Mouse (Mus musculus) CH12.LX (cell line): ENCODE measurements at regions not wholly inside any gene's neighbourhood (a gene's known extent, or its start where the extent isn't known, plus 50 kb on each side); places are given as distances from the start of the nearest gene placed in this dataset.

ENCODE experiments used
- DNase-seq: peaks from one replicate; pipeline ENCODE4 v3.0.0-alpha.2; 2013; ENCODE audit errors: extremely low read depth
- H3K27ac ChIP-seq: 2 replicates; pipeline ENCODE4 v1.5.1; 2012; ENCODE audit warnings: low read depth, mild to moderate bottlenecking, control low read depth, moderate library complexity; ENCODE audit not compliant: insufficient read depth
- H3K27me3 ChIP-seq: replicated peaks from 2 replicates; pipeline ENCODE3; 2012; ENCODE audit warnings: inconsistent platforms
- H3K36me3 ChIP-seq, 2 experiments: replicated peaks in 1 of 2; 2 replicates each; pipeline versions ENCODE3 to v1.6.1; 2012; ENCODE audit warnings: inconsistent platforms in 1 of 2, low read length in 1 of 2, mild to moderate bottlenecking in 1 of 2, mixed read lengths in 1 of 2, moderate library complexity in 1 of 2; ENCODE audit not compliant: control insufficient read depth in 1 of 2, insufficient read depth in 1 of 2
- H3K4me1 ChIP-seq, 2 experiments: 2 replicates each; pipeline ENCODE4 v1.6.1; 2012; ENCODE audit warnings: inconsistent platforms in 1 of 2, moderate library complexity in 1 of 2; ENCODE audit not compliant: insufficient read depth in 2 of 2, control insufficient read depth in 1 of 2
- H3K4me2 ChIP-seq: 2 replicates; pipeline ENCODE4 v1.6.1; 2012; ENCODE audit warnings: low read depth, mild to moderate bottlenecking, control low read depth; ENCODE audit not compliant: poor library complexity, insufficient read depth, severe bottlenecking
- H3K4me3 ChIP-seq, 3 experiments: fragments of 150-350 bp in 1 of 3; sonication (generic) in 1 of 3; replicated peaks in 1 of 3; 2 replicates each; pipeline versions ENCODE3 to v1.5.1; 2011 to 2012; ENCODE audit warnings: low read depth in 2 of 3, low read length in 2 of 3, mild to moderate bottlenecking in 2 of 3, moderate library complexity in 2 of 3, control low read depth in 1 of 3, improper control_type of control experiment in 1 of 3, inconsistent platforms in 1 of 3, mixed read lengths in 1 of 3; ENCODE audit not compliant: poor library complexity in 1 of 3
- H3K79me2 ChIP-seq: replicated peaks from 2 replicates; pipeline ENCODE4 v1.6.1; 2012; ENCODE audit warnings: mild to moderate bottlenecking, moderate library complexity; ENCODE audit not compliant: control insufficient read depth, poor library complexity, insufficient read depth, severe bottlenecking; ENCODE audit errors: extremely low read depth
- H3K9ac ChIP-seq: 2 replicates; pipeline ENCODE4 v1.6.1; 2012; ENCODE audit warnings: low read depth, mild to moderate bottlenecking, control low read depth, moderate library complexity; ENCODE audit not compliant: insufficient read depth
- H3K9me3 ChIP-seq: replicated peaks from 2 replicates; pipeline ENCODE3; 2012; ENCODE audit warnings: low read length, inconsistent platforms, mixed read lengths
- BHLHE40 ChIP-seq: IDR thresholded peaks from 2 replicates; pipeline ENCODE4 v1.6.1; 2011; ENCODE audit warnings: mild to moderate bottlenecking, low read depth, low read length, improper control_type of control experiment
- CHD1 ChIP-seq: IDR thresholded peaks from 2 replicates; pipeline ENCODE4 v1.6.1; 2012; ENCODE audit warnings: low read depth, low read length, improper control_type of control experiment, inconsistent platforms
- CHD2 ChIP-seq: IDR thresholded peaks from 2 replicates; pipeline ENCODE4 v1.6.1; 2011; ENCODE audit warnings: low read length, improper control_type of control experiment
- CTCF ChIP-seq, 2 experiments: IDR thresholded peaks in 1 of 2; conservative IDR thresholded peaks in 1 of 2; 2 replicates each; pipeline ENCODE4 v1.5.1; 2011 to 2012; ENCODE audit warnings: low read depth in 2 of 2, low read length in 2 of 2, improper control_type of control experiment in 1 of 2, inconsistent platforms in 1 of 2, mild to moderate bottlenecking in 1 of 2, moderate library complexity in 1 of 2
- E2F4 ChIP-seq: IDR thresholded peaks from 2 replicates; pipeline ENCODE4 v1.6.1; 2011; ENCODE audit warnings: low read depth, low read length, improper control_type of control experiment; ENCODE audit not compliant: insufficient replicate concordance
- ELF1 ChIP-seq: IDR thresholded peaks from 2 replicates; pipeline ENCODE4 v1.6.1; 2014; ENCODE audit warnings: low read depth, mild to moderate bottlenecking, inconsistent platforms, low read length, improper control_type of control experiment
- ETS1 ChIP-seq: conservative IDR thresholded peaks from 2 replicates; pipeline ENCODE4 v1.6.1; 2012; ENCODE audit warnings: low read depth, mild to moderate bottlenecking, inconsistent platforms, low read length, improper control_type of control experiment, moderate library complexity
- HCFC1 ChIP-seq: IDR thresholded peaks from 2 replicates; pipeline ENCODE4 v1.6.1; 2012; ENCODE audit warnings: low read depth, mild to moderate bottlenecking, inconsistent platforms, low read length, improper control_type of control experiment
- IRF4 ChIP-seq: IDR thresholded peaks from 2 replicates; pipeline ENCODE4 v1.6.1; 2014; ENCODE audit warnings: low read depth, mild to moderate bottlenecking, inconsistent platforms, low read length, improper control_type of control experiment
- JUND ChIP-seq: conservative IDR thresholded peaks from 2 replicates; pipeline ENCODE4 v1.6.1; 2011; ENCODE audit warnings: low read depth, low read length, improper control_type of control experiment
- KAT2A ChIP-seq: IDR thresholded peaks from 2 replicates; pipeline ENCODE4 v1.6.1; 2012; ENCODE audit warnings: low read length, improper control_type of control experiment, inconsistent platforms; ENCODE audit not compliant: insufficient replicate concordance
- MAFK ChIP-seq: IDR thresholded peaks from 2 replicates; pipeline ENCODE4 v1.6.1; 2011; ENCODE audit warnings: low read length, improper control_type of control experiment; ENCODE audit not compliant: insufficient replicate concordance
- MAX ChIP-seq: IDR thresholded peaks from 2 replicates; pipeline ENCODE4 v1.6.1; 2011; ENCODE audit warnings: low read length, improper control_type of control experiment
- MAZ ChIP-seq: IDR thresholded peaks from 2 replicates; pipeline ENCODE4 v1.6.1; 2012; ENCODE audit warnings: low read depth, mild to moderate bottlenecking, inconsistent platforms, low read length, improper control_type of control experiment, moderate library complexity
- MXI1 ChIP-seq: IDR thresholded peaks from 2 replicates; pipeline ENCODE4 v1.6.1; 2011; ENCODE audit warnings: mild to moderate bottlenecking, low read depth, low read length, improper control_type of control experiment
- MYC ChIP-seq: IDR thresholded peaks from 2 replicates; pipeline ENCODE4 v1.6.1; 2011; ENCODE audit warnings: low read depth, mild to moderate bottlenecking, improper control_type of control experiment, low read length
- NELFE ChIP-seq: IDR thresholded peaks from 2 replicates; pipeline ENCODE4 v1.6.1; 2011; ENCODE audit warnings: low read depth, low read length, improper control_type of control experiment
- NRF1 ChIP-seq: IDR thresholded peaks from 2 replicates; pipeline ENCODE4 v1.6.1; 2014; ENCODE audit warnings: low read depth, mild to moderate bottlenecking, inconsistent platforms, low read length, improper control_type of control experiment, moderate library complexity
- RAD21 ChIP-seq: IDR thresholded peaks from 2 replicates; pipeline ENCODE4 v1.6.1; 2011; ENCODE audit warnings: low read depth, mild to moderate bottlenecking, low read length, improper control_type of control experiment, moderate library complexity
- TCF12 ChIP-seq: IDR thresholded peaks from 2 replicates; pipeline ENCODE4 v1.6.1; 2014; ENCODE audit warnings: low read depth, mild to moderate bottlenecking, inconsistent platforms, low read length, improper control_type of control experiment
- USF1 ChIP-seq: IDR thresholded peaks from 2 replicates; pipeline ENCODE4 v1.6.1; 2014; ENCODE audit warnings: low read depth, mild to moderate bottlenecking, inconsistent platforms, low read length, improper control_type of control experiment
- USF2 ChIP-seq: conservative IDR thresholded peaks from 2 replicates; pipeline ENCODE4 v1.6.1; 2011; ENCODE audit warnings: low read depth, low read length, improper control_type of control experiment
- ZC3H11A ChIP-seq: IDR thresholded peaks from 2 replicates; pipeline ENCODE4 v1.6.1; 2012; ENCODE audit warnings: low read depth, mild to moderate bottlenecking, inconsistent platforms, low read length, improper control_type of control experiment
- ZNF384 ChIP-seq: IDR thresholded peaks from 2 replicates; pipeline ENCODE4 v1.6.1; 2012; ENCODE audit warnings: low read depth, low read length, improper control_type of control experiment, inconsistent platforms
- dilution Hi-C: fragments of 300-500 bp; cut with MboI; formaldehyde crosslinking; loops from 2 replicates; pipeline ENCODE4 v1.14.3; 2020; ENCODE audit warnings: low sequenced_read_pairs; ENCODE audit not compliant: extremely low pct_unique_long_range_greater_than_20kb, extremely low pct_ligation_motif_present
- in situ Hi-C: fragments of 300-500 bp; cut with MboI; formaldehyde crosslinking; loops from 3 replicates; pipeline ENCODE4 v1.14.3; 2019; ENCODE audit warnings: low sequenced_read_pairs, low pct_ligation_motif_present, low pct_unique_long_range_greater_than_20kb, mixed read lengths

- no peaks in the 10 kb centered on the region for H3K36me3 ChIP-seq
- H3K4me3 ChIP-seq = no peak overlapping the region
- no peak overlapping the region for H3K27ac ChIP-seq
- TF ChIP-seq JUND (no peak), BHLHE40 (no peak), MAZ (no peak), CHD1 (no peak), NELFE (no peak), KAT2A (no peak)
- in situ Hi-C loops (no loop called here), dilution Hi-C loops (no loop called here)
- no peaks in the 10 kb centered on the region for H3K27me3 ChIP-seq
- no peak overlapping the region for H3K9ac ChIP-seq
- H3K79me2 ChIP-seq = no peaks in the 10 kb centered on the region
- H3K4me2 ChIP-seq = no peak overlapping the region
- DNase-seq = no peak
- H3K4me1 ChIP-seq = no peaks in the 10 kb centered on the region
- H3K9me3 ChIP-seq = peaks cover 50% of the 10 kb centered on the region
These were observed 163.3 kb upstream of the Mpped2 start for GRCm38 (mm10) chr2:106529746-106530145.

DNA sequence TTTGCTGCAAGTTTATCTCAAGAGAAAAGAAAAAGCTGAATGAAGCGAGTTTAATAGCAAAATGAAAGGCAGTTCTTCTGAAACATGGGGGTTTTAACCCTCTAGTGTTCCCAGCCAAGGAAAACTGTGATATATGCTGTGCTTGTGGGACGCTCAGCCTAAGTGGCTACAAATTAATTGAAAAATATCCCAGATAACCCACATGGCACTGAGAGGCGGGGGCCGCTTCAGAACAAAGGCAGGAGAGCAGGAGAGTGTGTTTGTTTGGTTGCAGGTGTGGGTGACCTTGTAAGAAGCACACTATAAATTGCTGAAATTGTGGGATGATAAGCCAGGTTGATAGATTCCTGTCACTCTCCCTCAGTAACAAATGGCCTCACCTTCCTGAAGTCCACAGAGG is 154.7 kb upstream of the Mpped2 start:
- no peaks in the 10 kb centered on the region for H3K79me2 ChIP-seq
- H3K9ac ChIP-seq = no peak overlapping the region
- no peaks in the 10 kb centered on the region for H3K36me3 ChIP-seq
- no peak overlapping the region for H3K27ac ChIP-seq
- H3K4me2 ChIP-seq = no peak overlapping the region
- H3K27me3 ChIP-seq = no peaks in the 10 kb centered on the region
- TF ChIP-seq ELF1 = no peak
- TF ChIP-seq MYC = no peak
- TF ChIP-seq HCFC1 = no peak
- TF ChIP-seq KAT2A = no peak
- no peak for TF ChIP-seq CHD2
- TF ChIP-seq ETS1 = no peak
- no peak for TF ChIP-seq USF2
- TF ChIP-seq, all 38 proteins: peak for 0
- Histone ChIP-seq H3K4me3 (no peak overlapping the region), H3K9me3 (peaks cover 75% of the 10 kb centered on the region), H3K4me1 (no peaks in the 10 kb centered on the region)
- in situ Hi-C loops = no loop called here
- DNase-seq = no peak
- dilution Hi-C loops = no loop called here

DNA sequence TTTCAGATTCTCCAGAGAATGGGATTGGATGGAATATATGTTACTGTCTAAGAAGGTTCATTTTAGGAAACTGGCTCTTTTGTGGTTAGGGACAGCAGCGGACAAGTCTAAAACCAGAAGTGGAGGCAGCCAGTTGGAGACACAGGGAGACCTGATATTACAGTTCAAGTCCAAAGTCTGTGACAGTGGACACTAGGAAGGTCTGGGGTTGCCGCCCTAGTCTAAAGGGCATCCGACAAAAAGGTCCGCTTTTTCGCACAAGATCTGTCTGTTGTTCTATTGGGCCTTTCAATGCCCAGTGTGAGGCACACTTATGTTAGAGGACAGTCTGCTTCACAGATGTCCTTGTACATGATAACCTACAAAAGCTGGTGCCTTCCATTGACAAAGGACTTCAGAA is 152.9 kb upstream of the Mpped2 start:
- Histone ChIP-seq H3K36me3 (no peaks in the 10 kb centered on the region), H3K9me3 (peaks cover 78% of the 10 kb centered on the region), H3K4me2 (no peak overlapping the region), H3K27me3 (no peaks in the 10 kb centered on the region), H3K4me1 (no peaks in the 10 kb centered on the region), H3K4me3 (no peak overlapping the region), H3K27ac (no peak overlapping the region), H3K9ac (no peak overlapping the region), H3K79me2 (no peaks in the 10 kb centered on the region)
- dilution Hi-C loops = no loop called here
- in situ Hi-C loops = no loop called here
- TF ChIP-seq MXI1 (no peak), KAT2A (no peak), MAX (no peak), E2F4 (no peak), NRF1 (no peak), CTCF (conservative IDR thresholded peaks at IDR 0.05 in 1 of 2, IDR thresholded peaks at IDR 0.05 in 1 of 2; ENCODE audit: low read depth in 2 of 2, low read length in 2 of 2) (no peak), RAD21 (no peak), CHD1 (no peak), NELFE (no peak), HCFC1 (no peak), MAFK (no peak), ZNF384 (no peak), IRF4 (no peak), MAZ (no peak), ZC3H11A (no peak), TCF12 (no peak), USF1 (no peak), ETS1 (no peak), JUND (no peak)
- no peak for DNase-seq
